Mouse (Mus musculus): ENCODE data around the gene Rraga. TPM values are rescaled to one million over a fixed set of nuclear protein-coding genes. Genes with fewer than 3 reads are reported as not detected.
A peak's percentile ranks its signal among the peaks of the same experiment; 100 is the strongest.
"Not testable (repeated sequence)": the region's sequence is repeated elsewhere in the genome, so short reads cannot be mapped to it uniquely, and the experiment has no call there.

Gene Rraga
- total RNA-seq, 1 experiment from 2014 or later: 24.3 TPM

DNA sequence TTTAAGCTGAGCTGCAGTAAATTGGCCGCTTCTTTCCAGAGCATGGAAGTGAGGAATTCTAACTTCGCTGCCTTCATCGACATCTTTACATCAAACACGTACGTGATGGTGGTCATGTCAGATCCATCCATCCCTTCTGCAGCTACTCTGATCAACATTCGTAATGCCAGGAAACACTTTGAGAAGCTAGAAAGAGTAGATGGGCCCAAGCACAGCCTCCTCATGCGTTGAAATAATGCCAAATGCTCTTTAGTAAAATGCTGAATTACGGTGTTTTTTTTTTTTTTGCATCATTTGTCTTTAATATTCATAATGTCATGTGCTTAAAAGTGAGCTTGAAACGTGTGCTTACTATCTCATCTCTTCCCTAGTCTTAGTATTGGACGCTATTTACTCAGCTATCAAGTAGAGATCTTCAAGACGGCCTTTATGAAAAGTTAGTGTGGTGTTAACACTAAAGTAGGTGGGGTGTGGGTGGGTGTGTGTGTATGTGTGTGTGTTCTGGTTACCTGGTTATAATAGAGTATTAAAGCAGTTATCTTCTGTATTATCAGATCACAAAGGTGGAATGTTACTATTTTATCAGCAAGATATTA, 1.3 kb downstream of the Rraga start:
- no peak for ATAC-seq (replicated peaks; ENCODE audit: insufficient number of reproducible peaks, low FRiP score, low TSS enrichment, poor library complexity, severe bottlenecking)

DNA sequence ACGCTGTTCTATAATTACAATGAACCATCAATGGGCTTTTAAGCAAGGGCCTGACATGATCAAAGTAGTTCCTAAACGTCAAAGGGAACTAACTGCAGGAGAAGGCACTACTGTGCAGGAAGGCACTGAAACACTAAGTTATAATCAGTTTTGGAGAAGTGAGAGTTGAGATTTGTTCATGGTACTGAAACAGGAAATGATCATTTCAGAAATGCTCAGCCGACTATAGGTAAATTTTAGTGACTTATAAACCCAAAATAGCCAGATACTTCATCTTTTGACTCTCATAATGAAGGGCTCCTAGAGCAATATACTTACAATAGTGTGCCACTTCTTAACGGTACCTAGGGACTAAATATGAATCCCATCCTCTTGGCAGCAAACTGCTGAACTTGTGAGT, 4.6 kb downstream of the Rraga start:
- ATAC-seq (replicated peaks; ENCODE audit: insufficient number of reproducible peaks, low FRiP score, low TSS enrichment, poor library complexity, severe bottlenecking): peak; percentile 68

DNA sequence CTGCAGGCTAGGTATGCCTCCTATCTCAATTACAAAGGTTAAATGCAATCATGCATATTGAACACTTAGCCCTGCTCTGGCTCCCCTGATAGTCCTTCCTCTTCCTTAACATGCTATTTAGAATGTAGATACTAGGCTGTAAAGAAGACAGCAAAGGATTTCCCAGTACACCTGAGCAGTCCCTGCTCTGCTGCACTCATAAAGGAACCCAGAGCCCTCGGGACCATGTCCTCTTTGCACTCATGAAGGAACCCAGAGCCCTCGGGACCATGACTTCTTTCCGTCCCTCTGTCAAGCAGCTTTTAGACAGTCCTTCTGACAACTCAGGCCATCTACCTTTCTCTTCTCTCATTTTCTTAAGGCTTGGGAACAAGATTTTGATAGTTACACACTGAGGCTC, 5.1 kb downstream of the Rraga start:
- no peak for ATAC-seq (replicated peaks; ENCODE audit: insufficient number of reproducible peaks, low FRiP score, low TSS enrichment, poor library complexity, severe bottlenecking)

DNA sequence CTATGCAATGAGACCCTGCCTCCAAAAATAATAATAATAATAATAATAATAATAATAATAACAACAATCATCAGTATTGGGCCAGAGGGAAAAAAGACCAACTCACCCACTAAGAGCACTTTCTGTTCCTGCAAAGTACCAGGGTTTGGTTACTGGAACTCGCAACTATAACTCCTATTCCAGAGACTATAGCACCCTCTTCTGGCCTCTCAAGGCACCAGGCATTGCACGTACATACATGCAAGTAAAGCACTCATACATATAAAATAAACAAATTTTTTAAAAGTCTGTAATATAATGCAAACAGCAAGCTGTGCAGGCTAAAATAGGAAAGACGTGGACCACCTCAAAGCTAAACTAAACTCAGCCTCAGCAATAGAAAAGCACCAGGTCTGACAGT, 12.8 kb downstream of the Rraga start:
- ATAC-seq (replicated peaks; ENCODE audit: insufficient number of reproducible peaks, low FRiP score, low TSS enrichment, poor library complexity, severe bottlenecking): peak; percentile 76; the same call in 1 of the 2 replicates

DNA sequence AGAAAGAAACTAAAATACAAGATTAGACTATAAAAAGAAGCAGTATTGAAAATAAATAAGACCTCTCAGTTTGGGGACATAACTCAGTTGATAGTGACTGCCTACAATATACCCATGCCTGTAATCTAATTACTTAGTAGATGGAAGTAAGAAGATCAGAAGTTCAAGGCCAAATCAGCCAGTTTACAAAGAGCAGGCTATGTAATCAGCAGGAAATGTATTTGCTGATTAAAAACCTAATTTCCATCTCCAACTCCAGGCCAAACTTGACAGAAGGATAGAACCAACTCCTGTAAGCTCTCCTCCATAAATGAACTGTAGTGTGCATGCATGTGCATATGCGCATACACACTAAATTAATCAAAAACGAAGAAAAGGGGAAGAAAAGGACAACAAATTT, 15.8 kb downstream of the Rraga start:
- ATAC-seq (replicated peaks; ENCODE audit: insufficient number of reproducible peaks, low FRiP score, low TSS enrichment, poor library complexity, severe bottlenecking): no peak

DNA sequence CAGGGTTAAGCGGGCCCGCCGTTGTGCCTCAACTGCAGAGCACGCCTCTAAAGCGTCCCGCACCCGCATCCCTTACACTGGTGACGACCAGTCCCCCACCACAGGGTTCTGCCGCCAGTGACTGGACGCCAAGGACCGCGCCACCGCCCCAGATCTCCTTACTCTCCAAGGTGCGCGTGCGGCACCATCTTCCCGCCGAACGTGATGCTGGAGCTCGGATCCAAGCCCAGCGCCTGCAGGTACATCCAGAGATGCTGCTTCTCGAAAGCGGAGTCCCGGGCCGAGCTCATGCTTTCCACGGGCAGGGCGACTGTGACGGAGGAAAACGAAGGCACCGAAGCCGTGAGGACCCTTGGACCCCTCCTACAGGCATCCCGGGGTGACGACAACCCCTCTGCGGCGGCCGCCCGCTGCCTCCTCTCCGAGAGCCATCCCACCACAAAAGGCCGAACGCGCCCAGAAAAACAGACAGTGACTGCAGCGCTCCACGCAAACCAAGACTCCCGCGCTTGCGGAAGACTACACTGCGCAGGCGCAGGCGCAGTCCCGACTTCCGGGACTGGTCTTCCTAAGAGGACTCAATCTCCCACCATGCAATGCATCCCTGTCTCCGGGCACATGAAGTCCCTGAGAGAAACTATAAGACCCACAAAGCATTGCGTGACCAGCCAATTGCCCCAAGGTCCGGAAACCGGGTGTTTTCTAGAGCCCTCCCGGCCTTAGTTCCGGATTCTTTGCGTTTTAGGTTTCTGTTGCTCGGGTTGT, 36.2 kb downstream of the Rraga start, which contains the start of gene Haus6:
Gene Haus6, minus strand, starts transcription at position 532 of the 765 bp plus-strand sequence.
- peak; percentile 100 for ATAC-seq (replicated peaks; ENCODE audit: insufficient number of reproducible peaks, low FRiP score, low TSS enrichment, poor library complexity, severe bottlenecking)

DNA sequence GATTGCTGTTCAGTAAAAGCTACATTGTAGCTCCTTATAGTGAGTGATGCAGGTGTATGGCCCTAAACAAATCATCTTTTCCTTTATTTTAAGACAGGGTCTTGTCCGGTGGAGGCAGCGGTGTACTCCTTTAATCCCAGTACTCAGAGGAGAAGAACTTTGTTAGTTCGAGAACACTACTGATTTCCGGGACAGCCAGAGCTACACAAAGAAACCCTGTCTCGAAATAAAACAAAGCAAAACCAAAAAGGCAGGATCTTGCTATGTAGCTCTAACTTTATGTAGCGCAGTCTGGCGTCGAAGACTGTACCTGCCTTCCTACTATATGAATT, 36.8 kb downstream of the Rraga start:
- ATAC-seq (replicated peaks; ENCODE audit: insufficient number of reproducible peaks, low FRiP score, low TSS enrichment, poor library complexity, severe bottlenecking): no peak

DNA sequence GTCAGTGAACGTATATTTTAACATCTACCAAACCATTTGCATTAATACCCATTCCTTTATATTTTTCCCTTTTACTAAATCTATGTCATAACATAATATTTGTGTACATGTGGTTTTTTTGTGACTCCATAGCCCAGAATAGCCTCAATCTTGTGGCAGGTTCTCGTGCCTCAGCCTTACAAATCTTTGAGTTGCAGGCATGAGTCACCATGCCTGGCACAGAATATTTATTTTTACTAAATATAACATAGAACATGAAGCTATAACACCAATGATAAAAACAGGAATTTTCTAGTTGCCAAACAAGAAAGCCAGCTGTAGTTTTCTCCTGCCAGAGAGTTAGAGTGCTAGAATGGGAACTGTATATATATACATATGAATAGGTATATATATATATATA, 45.0 kb downstream of the Rraga start:
- ATAC-seq (replicated peaks; ENCODE audit: insufficient number of reproducible peaks, low FRiP score, low TSS enrichment, poor library complexity, severe bottlenecking): no peak

DNA sequence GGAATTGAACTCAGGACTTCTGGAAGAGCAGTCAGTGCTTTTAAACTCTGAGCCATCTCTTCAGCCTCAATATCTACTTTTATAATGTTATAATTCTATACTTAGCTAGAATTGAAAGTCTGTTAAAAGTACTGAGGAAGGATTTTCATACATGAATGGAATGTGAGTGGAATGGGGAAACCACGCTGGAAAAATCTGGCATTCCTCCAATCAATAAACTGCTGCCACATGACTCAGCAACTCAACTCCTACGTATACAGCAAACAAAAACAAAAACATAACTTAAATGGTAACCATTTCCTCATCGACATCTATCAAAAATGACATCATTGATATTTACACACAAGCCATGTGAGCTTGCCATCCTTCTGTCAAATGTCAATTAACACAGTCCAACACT, 46.6 kb downstream of the Rraga start:
- no peak for ATAC-seq (replicated peaks; ENCODE audit: insufficient number of reproducible peaks, low FRiP score, low TSS enrichment, poor library complexity, severe bottlenecking)

DNA sequence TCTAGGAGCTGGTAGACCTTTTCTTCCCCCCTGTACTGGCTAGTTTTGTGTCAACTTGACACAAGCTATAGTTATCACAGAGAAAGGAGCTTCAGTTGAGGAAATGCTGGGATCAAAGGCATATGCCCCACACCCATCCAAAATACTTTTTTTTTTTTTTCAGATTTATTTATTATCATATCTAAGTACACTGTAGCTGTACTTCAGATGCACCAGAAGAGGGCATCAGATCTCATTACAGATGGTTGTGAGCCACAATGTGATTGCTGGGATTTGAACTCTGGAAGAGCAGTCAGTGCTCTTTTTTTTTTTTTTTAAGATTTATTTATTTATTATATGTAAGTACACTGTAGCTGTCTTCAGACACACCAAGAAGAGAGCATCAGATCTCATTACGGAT, 47.1 kb downstream of the Rraga start:
- not testable (repeated sequence) for ATAC-seq (replicated peaks; ENCODE audit: insufficient number of reproducible peaks, low FRiP score, low TSS enrichment, poor library complexity, severe bottlenecking)

DNA sequence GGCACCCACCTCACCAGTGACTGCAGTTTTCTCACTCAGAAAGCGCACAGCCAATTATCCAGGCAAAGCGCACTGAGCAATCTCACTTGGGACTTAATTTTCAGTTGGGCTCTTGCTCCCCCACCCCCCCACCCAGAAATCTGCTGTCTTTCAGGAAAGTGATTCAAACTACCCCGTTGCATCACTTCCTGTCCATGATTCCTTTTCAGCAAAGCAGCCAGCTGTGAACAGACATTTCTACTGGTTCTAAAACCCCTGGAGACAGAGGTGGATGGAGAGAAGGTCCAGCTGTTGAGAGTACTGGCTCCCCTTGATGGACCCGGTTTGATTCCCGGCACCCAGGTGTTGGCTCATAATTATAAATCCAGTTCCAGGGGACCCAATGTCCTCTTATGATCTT, 50.0 kb downstream of the Rraga start:
- ATAC-seq (replicated peaks; ENCODE audit: insufficient number of reproducible peaks, low FRiP score, low TSS enrichment, poor library complexity, severe bottlenecking): no peak

DNA sequence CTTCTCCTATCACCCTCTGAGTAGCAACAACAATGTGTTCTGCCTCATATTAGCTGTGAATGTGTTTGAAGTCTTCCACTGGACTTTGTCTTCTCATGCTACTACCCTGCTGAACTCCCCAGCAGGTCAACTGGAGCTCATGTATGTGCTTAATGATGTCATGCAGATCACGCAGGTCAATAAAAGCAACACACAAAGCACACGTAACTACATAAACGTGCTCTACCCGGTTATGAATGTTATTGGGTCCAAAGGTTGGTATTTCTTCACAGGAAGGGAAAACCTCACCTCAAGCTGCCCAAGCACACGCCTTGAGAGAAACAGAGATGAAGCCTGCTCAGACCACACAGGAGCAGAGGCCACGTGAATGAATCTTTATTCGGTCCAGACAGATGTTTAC, 51.0 kb downstream of the Rraga start:
- not testable (repeated sequence) for ATAC-seq (replicated peaks; ENCODE audit: insufficient number of reproducible peaks, low FRiP score, low TSS enrichment, poor library complexity, severe bottlenecking)

Other genes with a start within 250 kb of the Rraga start
- not detected in 3 replicates for gene Saxo1, start 17.3 kb upstream of the Rraga start, total RNA-seq (2017)
- gene Haus6, start 36.4 kb downstream of the Rraga start, total RNA-seq (2017): 13.3 to 23.0 TPM (median 16.0 TPM) in 3 replicates
- 312 to 507 TPM (median 480 TPM) in 3 replicates for gene Plin2, start 94.4 kb downstream of the Rraga start, total RNA-seq (2017)
- 26.9 to 42.6 TPM (median 30.7 TPM) in 3 replicates for gene Dennd4c, start 172.9 kb downstream of the Rraga start, total RNA-seq (2017)

Data from monocyte, adult 5-6 weeks (primary cell).